Mouse (Mus musculus) neural tube, embryonic 10.5 days (tissue): ENCODE data around the gene U2af2.
"Not testable (repeated sequence)": the region's sequence is repeated elsewhere in the genome, so short reads cannot be mapped to it uniquely, and the experiment has no call there.

ENCODE experiments used
- DNase-seq: peaks from one replicate; pipeline ENCODE4 v3.0.0-alpha.2; 2017; ENCODE audit warnings: low spot score; ENCODE audit errors: extremely low spot score

Gene U2af2

DNA sequence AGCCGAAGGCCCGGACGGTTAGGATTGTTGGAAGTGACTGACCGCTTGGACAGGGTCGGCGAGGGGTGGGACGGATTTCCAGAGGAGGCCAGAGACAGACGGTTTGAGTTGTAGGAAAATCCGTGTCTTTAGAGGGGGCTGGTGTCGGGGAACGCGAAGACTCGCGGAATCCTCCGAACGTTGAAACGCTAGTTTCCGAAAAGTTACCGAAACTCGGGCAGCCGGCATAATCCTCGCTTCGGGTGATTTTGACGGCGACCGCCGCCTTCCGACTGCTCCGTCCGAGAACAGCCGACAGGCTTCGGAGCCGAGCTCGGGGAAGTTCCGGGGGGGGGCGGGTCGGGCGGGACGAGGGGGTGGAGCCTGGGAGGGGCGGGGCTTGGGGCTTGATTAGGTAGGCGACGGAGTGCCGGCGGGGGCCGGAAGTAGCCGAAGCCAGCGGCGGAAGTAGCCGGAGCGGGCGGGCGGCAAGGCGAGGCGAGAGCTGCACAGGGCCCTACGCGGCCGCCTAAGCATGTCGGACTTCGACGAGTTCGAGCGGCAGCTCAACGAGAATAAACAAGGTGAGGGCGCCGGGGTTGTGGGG, at the start of gene U2af2:
TSS of gene U2af2 (plus strand) at position 370 of the 586 bp plus-strand sequence.
- DNase-seq = peak; percentile 94

DNA sequence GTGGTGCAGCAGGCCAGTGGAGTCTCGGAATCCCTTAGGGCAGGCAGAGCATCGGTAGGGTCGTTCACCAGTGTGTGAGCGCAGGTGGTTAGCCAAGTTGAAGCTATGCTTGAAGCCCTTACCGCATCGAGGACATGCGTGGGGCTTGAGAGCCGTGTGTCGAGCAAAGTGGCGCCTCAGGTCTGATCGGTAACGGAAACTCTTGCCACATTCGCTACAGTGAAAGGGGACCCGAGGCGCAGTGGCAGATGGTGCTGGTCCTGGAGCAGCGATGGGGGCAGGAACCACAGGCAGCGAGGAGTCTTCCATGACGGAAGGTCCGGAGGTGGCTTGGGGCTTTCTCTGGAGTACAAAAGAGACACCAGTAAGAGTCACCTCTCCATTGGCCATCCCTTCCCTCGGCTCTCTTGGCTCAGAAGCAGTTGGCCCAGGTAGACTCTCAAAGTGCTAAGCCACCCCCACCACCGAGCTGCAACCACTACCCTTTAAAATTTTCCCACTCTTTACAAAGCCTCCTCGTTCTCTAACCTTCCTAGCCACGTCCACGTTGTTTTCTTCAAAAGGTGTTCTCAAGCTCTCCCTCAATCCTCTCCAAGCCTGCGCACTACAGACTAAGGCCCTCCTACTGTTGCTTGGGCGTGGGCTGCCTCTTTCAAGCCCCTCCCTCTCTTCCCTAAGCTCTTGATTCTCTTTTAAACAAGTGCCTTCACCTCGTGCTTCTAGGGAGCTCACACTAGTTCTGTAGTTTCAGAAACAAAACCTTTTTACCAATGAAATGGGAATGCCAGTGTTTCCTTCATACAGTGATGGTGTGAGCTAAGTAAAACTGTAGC, 49.0 kb upstream of the U2af2 start:
- DNase-seq = no peak

GRCm38 (mm10) chr7:5014251-5015117, 47.5 kb upstream of the U2af2 start, which contains the start of the genes Zfp524 and Fiz1:
Gene Zfp524 (plus strand): TSS chr7:5014415.
Gene Fiz1 (minus strand): TSS chr7:5014697.
- peak; percentile 95 for DNase-seq

DNA sequence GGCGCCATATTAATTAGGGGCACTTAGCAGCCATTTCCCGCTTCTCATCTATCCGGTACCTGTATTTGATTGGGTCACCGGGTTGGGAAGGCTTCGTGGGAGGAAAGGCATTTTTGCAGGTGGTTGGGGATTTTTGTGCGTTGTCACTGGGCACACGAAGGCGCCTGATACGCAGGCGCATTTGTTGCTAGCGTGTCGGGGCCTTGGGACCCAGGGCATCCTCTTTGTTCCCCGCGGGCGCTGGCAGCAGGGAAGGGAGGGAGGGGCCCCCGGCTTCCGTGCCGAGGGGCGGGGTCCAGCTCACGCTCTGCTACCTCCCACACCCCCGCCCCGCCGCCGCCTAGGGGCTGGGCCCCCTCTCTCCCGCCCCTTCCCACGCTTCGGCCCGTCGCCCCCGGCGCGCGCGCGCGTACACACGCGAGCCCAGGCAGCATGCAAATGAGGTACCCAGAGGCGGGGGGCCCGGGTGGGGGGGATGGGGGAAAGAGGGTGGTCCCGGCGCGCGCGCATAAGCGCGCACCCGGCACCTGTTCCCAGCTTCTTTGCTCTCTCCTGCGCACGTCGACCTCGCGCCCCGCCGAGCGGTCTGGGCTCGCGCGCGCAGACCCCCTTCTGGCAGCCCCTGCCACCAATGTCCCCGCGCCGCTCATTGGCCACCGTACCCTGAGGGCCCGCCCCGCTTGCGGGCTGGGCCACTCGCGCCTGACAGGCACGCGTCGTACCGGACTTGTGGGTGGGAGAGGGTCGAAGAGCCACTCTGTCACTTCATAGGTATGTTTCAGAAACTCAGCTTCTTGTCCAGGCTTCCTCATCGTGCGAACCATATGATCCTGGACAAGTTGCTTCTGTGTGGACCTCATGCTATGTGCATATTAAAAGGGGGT, 46.6 kb upstream of the U2af2 start, which contains the start of gene Gm44973:
TSS of gene Gm44973 (plus strand) at position 379 of the 884 bp plus-strand sequence.
- DNase-seq = peak; percentile 98

DNA sequence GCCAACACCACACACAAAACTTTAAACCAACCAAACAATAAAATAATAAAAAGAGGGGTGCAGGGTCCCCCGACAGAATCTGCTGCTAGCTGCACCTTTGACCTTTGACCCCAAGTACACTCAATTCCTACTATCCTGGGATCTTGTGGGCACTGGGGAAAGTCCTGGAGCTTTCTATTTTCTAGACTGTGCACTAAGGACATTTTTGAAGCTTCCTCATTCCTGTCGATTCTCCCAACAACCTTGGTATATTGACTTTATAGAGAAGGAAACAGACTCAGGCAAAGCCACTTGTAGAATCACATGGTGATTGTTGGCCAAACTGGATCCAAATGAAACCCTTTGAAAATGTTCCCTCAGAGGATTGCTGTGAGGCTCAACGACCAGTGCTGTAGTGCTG, 45.9 kb upstream of the U2af2 start:
- no peak for DNase-seq

DNA sequence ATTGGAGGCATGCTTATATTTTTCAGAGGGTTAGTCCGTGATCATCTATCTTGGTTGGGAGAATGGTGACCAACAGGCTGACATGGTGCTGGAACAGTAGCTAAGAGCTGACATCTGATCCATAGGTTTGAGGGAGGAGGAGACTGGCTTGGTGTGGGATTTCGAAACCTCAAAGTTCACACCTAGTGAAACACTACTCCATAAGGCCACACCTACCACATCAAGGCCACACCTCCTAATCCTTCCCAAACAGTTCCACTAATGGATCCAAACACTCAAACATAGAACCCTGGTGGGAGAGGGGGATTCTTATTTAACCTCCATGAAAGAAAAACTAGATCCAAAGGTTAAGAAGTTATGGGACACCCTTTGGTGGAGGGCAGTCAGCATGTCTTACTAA, 45.0 kb upstream of the U2af2 start:
- DNase-seq = no peak

DNA sequence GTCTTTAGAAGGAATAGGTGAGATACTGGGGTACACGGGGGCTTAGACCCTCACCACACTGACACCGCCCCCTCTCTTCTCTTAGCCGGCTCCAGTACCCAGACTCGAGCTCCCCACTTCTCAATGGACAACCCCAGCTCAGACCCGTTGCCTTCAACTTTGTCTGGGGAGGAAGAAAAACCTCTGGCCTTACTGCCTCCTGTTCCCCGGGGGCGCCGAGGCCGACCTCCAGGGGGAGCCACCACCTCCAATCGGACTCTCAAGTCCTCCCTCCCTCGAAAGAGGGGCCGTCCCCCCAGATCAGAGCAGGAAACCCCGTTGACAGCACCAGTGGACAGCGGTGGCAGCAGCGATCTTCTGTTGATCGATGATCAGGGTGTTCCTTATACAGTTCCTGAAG, 44.6 kb upstream of the U2af2 start:
- no peak for DNase-seq

- DNase-seq = no peak
These were observed 44.0 kb upstream of the U2af2 start for GRCm38 (mm10) chr7:5017931-5018330.

- DNase-seq = not testable (repeated sequence)
These were observed 42.4 kb upstream of the U2af2 start for GRCm38 (mm10) chr7:5019576-5019975.

DNA sequence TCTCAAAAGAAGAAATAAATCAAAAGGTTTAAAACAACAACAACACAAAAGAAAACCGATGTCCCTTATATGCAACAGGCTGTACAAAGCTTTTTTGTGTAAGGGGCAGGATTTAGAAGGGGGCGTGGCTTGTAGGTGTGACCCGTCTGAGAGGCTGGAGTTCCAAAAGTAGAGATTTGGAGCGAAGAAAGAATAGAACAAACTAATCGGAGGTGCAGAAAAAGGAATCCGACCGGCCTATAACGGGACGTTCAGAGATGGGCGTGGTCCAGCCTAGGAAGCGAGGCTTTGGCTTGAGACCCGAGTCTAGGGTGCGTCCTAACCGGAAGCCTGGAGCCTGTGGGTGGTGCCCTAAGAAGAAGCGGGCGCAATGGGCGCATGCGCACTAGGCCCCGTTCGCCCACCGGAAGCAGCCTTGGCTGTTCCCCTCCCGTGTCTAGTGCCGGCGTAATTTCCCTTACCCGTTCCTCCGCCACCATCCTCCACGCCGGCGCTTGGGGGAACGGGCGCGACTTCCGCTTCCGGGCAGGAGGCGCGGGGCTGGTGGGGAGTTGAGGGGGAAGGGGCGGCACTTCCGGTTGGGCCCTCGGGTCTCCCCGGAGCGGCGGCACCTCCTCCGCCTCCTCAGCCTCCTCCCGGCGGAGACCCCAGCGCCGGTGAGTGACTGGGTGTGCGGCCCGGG, 41.8 kb upstream of the U2af2 start, which contains the start of the genes Zfp865 and Ccdc106:
TSS of gene Zfp865 (plus strand) at position 377 of the 682 bp plus-strand sequence.
TSS of gene Ccdc106 (plus strand) at position 554 of the 682 bp plus-strand sequence.
- DNase-seq = peak; percentile 99

- DNase-seq = no peak
These were observed 41.3 kb upstream of the U2af2 start for GRCm38 (mm10) chr7:5020685-5021084.

DNA sequence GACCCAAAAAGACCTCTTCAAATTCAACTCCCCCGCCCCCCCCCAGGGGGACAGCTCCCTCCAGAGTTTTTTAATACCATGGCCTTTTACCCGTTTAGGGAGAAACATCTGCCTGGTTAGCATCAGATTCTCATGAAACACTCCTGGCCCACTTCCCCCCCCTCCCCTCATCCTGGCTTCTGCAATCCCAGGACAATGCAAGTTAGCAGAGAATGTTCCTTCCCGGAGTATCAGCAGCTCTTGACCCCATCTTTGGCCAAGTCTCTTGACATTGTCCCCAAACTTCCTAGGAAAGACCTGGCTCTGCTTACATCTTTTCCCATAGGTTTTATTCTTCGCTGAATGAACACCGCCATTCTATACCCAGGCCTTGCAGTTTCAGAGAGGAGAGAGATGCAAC, 40.7 kb upstream of the U2af2 start:
- no peak for DNase-seq

- no peak for DNase-seq
These were observed 32.4 kb upstream of the U2af2 start for GRCm38 (mm10) chr7:5029543-5029942.

GRCm38 (mm10) chr7:5029946-5030345, 32.0 kb upstream of the U2af2 start:
- no peak for DNase-seq

DNA sequence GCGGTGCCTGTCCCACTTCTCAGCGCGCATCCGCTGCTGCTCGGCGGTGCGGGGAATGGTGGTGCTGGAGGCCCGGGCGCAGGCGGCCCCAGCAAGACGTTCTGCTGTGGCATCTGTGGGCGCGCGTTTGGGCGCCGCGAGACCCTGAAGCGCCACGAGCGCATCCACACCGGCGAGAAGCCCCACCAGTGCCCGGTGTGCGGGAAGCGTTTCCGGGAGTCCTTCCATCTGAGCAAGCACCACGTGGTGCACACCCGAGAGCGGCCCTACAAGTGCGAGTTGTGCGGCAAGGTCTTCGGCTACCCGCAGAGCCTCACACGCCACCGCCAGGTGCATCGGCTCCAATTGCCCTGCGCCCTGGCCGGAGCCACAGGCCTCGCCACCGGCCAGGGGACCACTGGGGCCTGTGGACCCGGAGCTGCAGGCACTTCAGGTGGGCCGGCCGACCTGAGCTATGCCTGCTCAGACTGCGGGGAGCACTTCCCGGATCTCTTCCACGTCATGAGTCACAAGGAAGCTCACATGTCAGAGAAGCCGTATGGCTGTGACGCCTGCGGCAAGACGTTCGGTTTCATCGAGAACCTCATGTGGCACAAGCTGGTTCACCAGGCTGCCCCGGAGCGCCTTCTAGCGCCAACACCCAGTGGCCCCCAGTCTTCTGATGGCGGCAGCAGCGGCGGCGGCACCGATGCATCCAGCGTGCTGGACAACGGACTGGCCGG, 31.2 kb upstream of the U2af2 start:
- DNase-seq = no peak

DNA sequence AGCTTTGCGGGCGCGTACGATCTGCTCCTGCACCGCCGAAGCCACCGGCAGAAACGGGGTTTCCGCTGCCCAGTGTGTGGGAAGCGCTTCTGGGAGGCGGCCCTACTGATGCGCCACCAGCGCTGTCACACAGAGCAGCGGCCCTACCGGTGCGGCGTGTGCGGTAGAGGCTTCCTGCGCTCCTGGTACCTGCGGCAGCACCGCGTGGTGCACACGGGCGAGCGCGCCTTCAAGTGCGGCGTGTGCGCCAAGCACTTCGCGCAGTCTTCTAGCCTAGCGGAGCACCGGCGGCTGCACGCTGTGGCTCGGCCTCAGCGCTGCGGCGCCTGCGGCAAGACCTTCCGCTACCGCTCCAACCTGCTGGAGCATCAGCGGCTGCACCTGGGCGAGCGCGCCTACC, 30.4 kb upstream of the U2af2 start:
- DNase-seq = no peak

- no peak for DNase-seq
These were observed 28.1 kb upstream of the U2af2 start, which contains the start of gene 4632433K11Rik for GRCm38 (mm10) chr7:5033818-5034217. Gene 4632433K11Rik (plus strand): TSS chr7:5034118.

DNA sequence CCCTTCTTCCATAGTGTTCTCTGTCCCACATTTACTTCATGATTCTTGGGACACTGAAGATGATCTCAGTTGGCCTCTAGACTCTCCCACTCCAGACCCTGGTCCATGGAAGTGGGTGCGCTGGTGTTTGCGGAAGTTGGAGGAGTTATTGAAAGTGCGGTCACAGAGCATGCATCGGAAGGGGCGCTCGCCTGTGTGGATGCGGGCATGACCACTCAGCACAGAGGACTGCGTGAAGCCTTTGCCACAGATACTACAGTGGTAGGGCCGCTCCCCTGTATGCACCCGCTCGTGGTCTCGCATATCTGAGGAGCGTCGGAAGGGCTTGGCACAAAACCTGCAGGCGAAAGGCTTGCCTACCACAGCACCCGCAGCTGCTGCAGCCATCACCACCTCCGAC, 26.3 kb upstream of the U2af2 start:
- DNase-seq = no peak

GRCm38 (mm10) chr7:5036136-5036535, 25.8 kb upstream of the U2af2 start:
- no peak for DNase-seq
